Mouse (Mus musculus) Muller cell, postnatal 12 days (primary cell): ENCODE measurements at regions not wholly inside any gene's neighbourhood (a gene's known extent, or its start where the extent isn't known, plus 50 kb on each side); places are given as distances from the start of the nearest gene placed in this dataset.

Experiments
- DNase-seq: peaks from one replicate; pipeline ENCODE4 v3.0.0-alpha.2; 2015; ENCODE audit errors: inconsistent ontology term

DNA sequence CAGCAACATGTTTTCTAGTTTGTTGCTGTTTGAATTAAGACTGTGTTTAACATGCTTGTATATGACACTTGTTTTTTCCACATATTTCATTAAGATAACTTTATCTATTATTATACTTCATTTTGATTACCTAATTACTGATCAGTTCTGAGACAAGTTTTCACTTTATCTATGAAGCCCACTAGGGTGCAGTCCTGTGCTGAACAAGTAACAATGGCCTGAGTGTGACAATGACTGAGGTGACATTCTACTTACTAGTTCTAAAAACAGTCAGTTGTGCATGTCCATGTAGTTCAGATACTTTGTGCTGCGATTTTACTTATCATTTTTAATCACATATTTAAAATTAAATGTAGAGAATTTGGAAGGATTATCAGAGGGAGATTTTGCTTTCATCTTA, 1795.2 kb upstream of the Gm37988 start:
- no peak for DNase-seq

DNA sequence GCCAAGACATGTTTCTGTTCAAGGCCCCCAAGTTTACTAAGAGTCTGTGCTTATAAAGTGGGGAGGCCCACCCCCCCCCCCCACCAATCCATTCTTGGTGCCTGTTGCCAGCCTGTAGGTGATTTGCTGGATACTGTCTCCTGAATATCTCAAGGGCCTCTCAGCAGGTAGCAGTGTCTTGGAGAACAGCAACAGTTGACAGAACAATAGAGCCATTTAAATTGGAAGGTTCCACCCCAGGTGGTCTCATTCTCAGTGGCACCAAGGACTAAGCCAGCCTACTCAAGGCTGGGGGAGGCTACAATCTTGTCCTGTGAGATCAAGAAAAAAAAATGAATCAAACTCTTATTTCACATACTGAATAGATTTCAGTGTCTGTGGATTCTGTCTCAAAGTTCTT, 1744.9 kb upstream of the Gm37988 start:
- no peak for DNase-seq

DNA sequence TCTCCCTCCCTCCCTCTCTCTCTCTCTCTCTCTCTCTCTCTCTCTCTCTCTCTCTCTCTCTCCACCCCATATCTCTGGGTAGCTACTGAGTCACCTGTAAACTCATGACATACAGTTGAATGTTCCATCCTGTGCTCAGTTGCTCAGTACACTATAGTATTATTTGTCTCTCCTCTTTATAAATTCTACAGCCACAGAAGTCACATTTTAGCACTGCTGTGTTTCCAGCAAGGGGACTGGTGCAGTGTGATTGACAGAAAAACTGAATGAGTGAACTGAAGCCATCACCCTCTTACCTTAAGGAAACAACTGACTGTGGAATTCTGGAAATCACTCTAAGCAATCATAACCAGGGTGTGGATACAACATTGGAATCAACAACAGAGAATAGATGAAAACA, 1713.3 kb upstream of the Gm37988 start:
- DNase-seq: no peak

DNA sequence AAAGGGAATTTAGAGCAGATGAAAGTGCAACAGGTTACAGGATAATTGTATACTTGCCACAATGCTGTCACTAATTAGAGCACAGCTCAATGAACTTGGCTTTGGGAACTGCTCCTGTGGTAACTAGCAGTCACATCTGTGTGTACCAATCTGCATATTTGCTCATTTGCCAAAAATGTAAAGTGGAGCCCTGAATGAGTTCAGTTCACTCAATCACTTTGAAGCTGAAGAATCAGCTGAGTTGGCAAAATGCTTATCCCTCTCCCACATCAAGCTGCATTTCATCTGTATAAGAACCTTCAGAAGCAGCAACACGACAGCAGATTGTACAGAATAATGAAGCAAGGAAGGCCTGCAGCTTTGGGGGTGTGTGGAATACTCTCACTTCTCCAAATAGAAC, 1712.8 kb upstream of the Gm37988 start:
- DNase-seq: peak; percentile 95

DNA sequence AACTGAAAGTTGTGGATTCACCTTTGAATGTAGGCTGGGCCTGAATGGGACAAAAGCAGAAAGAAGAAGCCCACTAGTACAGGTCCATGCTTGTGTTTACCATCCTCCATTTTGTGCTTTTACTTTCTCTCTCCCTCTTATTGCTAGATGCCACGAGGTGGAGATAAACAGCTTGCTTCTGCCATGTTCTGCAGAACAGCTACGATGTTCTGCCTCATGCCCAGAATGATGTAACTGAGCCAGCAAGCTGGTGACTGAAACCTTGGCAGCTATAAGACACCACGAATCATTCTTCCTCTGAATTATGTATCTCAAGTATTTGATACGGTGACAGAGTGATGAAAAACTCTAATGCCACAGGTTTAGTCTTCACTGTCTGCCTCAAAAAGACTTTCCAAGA, 1694.1 kb upstream of the Gm37988 start:
- peak; percentile 14 for DNase-seq

DNA sequence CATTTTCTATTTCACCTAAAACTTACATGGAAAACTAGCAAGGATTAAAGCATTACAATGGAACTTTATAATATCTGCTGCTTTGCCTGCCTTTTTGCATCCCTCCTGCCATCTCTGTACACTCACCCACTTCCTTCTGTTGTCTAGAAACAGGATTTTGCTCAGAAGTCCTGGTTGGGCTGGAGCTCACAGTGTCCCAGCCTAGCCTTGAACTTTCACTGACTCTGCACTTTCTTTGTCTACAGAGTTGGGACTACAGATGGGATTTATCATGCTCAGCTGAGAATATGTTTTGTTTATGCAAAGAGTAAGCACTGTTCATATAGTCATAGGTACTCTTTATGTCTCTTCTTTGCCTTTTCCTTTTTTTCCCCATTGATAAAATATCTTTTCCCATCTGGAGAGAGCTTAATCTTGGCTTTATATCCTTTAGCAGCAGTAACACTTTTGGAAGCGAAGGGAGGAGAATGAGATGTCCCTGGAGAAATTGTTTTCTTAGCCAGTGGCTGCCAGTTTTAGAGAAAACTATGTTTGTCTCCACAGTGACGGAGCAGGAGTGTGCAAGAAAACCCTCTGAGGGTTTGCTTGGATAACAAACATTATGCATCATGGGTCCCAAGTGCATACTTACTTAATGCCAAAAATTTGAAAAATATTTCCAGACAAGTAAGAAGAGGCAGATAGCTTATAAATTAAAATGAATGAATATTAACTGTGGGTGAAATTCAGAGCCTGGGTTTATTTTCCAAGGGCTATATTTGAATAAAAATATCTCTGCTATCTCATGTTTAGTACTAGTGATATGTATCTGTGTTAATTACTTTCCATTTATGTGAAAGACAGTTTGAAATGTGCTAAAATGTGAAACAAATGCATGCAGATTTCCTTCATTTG, 1687.9 kb upstream of the Gm37988 start:
- no peak for DNase-seq

DNA sequence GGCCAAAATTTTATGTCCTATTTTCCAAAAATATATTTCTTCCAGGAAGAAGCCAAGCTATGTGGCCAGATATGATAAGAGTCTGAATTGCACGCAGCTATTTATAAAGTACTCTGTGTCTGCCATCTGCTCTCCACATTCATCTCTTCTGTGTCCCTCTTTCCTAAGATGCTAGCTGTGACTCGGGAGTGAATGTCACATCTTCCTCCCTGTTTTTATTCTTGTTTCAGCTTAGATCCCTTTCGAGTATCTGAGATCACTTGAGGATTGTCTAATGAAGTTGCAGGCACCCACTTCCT, 1687.4 kb upstream of the Gm37988 start:
- no peak for DNase-seq

DNA sequence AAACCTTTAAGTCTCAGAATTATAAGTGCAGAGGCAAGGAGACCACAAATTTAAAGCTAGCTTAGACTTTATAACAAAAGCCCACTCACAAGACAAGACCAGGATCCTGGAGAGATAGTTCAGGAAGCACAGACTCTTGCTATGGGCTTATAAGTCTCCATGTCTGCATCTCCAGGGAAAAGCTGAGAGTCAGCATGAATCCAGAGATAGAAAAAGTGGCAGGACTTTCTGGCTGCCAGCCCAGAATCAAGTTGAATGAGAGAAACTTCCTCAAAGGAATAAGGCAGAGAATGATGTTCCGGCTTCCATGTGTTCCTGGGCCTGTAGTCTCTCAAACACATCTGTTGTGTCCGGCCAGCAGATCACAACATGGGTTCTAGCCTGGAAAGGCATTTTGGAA, 1686.4 kb upstream of the Gm37988 start:
- peak; percentile 26 for DNase-seq

DNA sequence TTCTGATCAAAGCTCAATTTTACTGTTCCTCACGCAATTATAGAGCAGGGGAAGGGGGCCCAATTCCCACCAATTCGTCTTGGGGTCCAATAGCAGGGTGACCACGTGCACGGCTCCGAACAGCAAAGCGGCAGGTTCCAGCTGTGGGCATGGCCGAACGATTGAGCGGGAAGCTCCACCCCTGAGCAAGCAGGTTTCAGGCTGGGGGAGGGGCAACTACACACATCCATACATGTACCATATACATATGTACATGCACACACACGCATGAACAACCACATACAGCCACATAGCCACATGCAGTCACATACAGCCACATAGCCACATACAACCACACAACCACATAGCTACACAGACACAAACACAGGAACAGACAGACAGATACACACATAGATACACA, 1685.9 kb upstream of the Gm37988 start:
- no peak for DNase-seq
